Mouse (Mus musculus) CH12.LX (cell line): ENCODE data around the gene Olfr1412.

ENCODE experiments used
- CTCF ChIP-seq, 2 experiments: IDR thresholded peaks in 1 of 2; conservative IDR thresholded peaks in 1 of 2; 2 replicates each; pipeline ENCODE4 v1.5.1; 2011 to 2012; ENCODE audit warnings: low read depth in 2 of 2, low read length in 2 of 2, improper control_type of control experiment in 1 of 2, inconsistent platforms in 1 of 2, mild to moderate bottlenecking in 1 of 2, moderate library complexity in 1 of 2
- EP300 ChIP-seq: IDR thresholded peaks from 2 replicates; pipeline ENCODE4 v1.6.1; 2011; ENCODE audit warnings: low read length, improper control_type of control experiment
- ETS1 ChIP-seq: conservative IDR thresholded peaks from 2 replicates; pipeline ENCODE4 v1.6.1; 2012; ENCODE audit warnings: low read depth, mild to moderate bottlenecking, inconsistent platforms, low read length, improper control_type of control experiment, moderate library complexity
- KAT2A ChIP-seq: IDR thresholded peaks from 2 replicates; pipeline ENCODE4 v1.6.1; 2012; ENCODE audit warnings: low read length, improper control_type of control experiment, inconsistent platforms; ENCODE audit not compliant: insufficient replicate concordance
- POLR2A ChIP-seq: IDR thresholded peaks from 2 replicates; pipeline ENCODE4 v1.6.1; 2011; ENCODE audit warnings: low read depth, mild to moderate bottlenecking, improper control_type of control experiment, low read length
- POLR2AphosphoS2 ChIP-seq: IDR thresholded peaks from 2 replicates; pipeline ENCODE4 v1.6.1; 2011; ENCODE audit warnings: low read depth, low read length, improper control_type of control experiment
- RCOR1 ChIP-seq: conservative IDR thresholded peaks from 2 replicates; pipeline ENCODE4 v1.6.1; 2012; ENCODE audit warnings: low read depth, mild to moderate bottlenecking, inconsistent platforms, low read length, improper control_type of control experiment

GRCm38 (mm10) chr1:92614516-92614915 lies 28.9 kb downstream of the Olfr1412 start:
- TF ChIP-seq RCOR1: no peak
- peak; percentile 37 to 83; a peak in 3 of 4 replicates for TF ChIP-seq CTCF (conservative IDR thresholded peaks at IDR 0.05 in 1 of 2, IDR thresholded peaks at IDR 0.05 in 1 of 2; ENCODE audit: low read depth in 2 of 2, low read length in 2 of 2)
- no peak for TF ChIP-seq POLR2A
- TF ChIP-seq EP300: no peak
- no peak for TF ChIP-seq ETS1
- TF ChIP-seq POLR2AphosphoS2: no peak
- TF ChIP-seq KAT2A: no peak
